Mouse (Mus musculus): Measurements from ENCODE around the gene Nav2.
A peak's percentile ranks its signal among the peaks of the same experiment; 100 is the strongest.

Gene Nav2

GRCm38 (mm10) chr7:48888751-48889150, 19.8 kb upstream of the Nav2 start:
- DNase-seq (ENCODE audit: low spot score): no peak

GRCm38 (mm10) chr7:48891029-48891428, 17.5 kb upstream of the Nav2 start:
- no peak for DNase-seq (ENCODE audit: low spot score)

- DNase-seq (ENCODE audit: low spot score): no peak
Observed at GRCm38 (mm10) chr7:48893093-48893492, 15.4 kb upstream of the Nav2 start.

GRCm38 (mm10) chr7:48894152-48894551, 14.4 kb upstream of the Nav2 start:
- DNase-seq (ENCODE audit: low spot score): peak; percentile 71

GRCm38 (mm10) chr7:48894763-48895162, 13.8 kb upstream of the Nav2 start:
- DNase-seq (ENCODE audit: low spot score): no peak

GRCm38 (mm10) chr7:48895475-48895874, 13.0 kb upstream of the Nav2 start:
- no peak for DNase-seq (ENCODE audit: low spot score)

- no peak for DNase-seq (ENCODE audit: low spot score)
Observed at GRCm38 (mm10) chr7:48896051-48896450, 12.5 kb upstream of the Nav2 start.

GRCm38 (mm10) chr7:48897539-48898163, 10.9 kb upstream of the Nav2 start:
- no peak for DNase-seq (ENCODE audit: low spot score)

GRCm38 (mm10) chr7:48898416-48898815, 10.1 kb upstream of the Nav2 start:
- no peak for DNase-seq (ENCODE audit: low spot score)

GRCm38 (mm10) chr7:48900408-48901167, 7.9 kb upstream of the Nav2 start:
- no peak for DNase-seq (ENCODE audit: low spot score)

- DNase-seq (ENCODE audit: low spot score): no peak
Observed at GRCm38 (mm10) chr7:48902454-48902853, 6.1 kb upstream of the Nav2 start.

- no peak for DNase-seq (ENCODE audit: low spot score)
Observed at GRCm38 (mm10) chr7:48909342-48909671, 791 bp downstream of the Nav2 start.

- DNase-seq (ENCODE audit: low spot score): peak; percentile 17
Observed at GRCm38 (mm10) chr7:48910282-48910681, 1.8 kb downstream of the Nav2 start.

- DNase-seq (ENCODE audit: low spot score): no peak
Observed at GRCm38 (mm10) chr7:48911146-48911545, 2.6 kb downstream of the Nav2 start.

GRCm38 (mm10) chr7:48914630-48915506, 6.4 kb downstream of the Nav2 start:
- DNase-seq (ENCODE audit: low spot score): no peak

GRCm38 (mm10) chr7:48917463-48917862, 8.9 kb downstream of the Nav2 start:
- no peak for DNase-seq (ENCODE audit: low spot score)

- DNase-seq (ENCODE audit: low spot score): no peak
Observed at GRCm38 (mm10) chr7:48917988-48918387, 9.5 kb downstream of the Nav2 start.

- DNase-seq (ENCODE audit: low spot score): no peak
Observed at GRCm38 (mm10) chr7:48918389-48918788, 9.9 kb downstream of the Nav2 start.

- no peak for DNase-seq (ENCODE audit: low spot score)
Observed at GRCm38 (mm10) chr7:48923620-48924019, 15.1 kb downstream of the Nav2 start.

GRCm38 (mm10) chr7:48925214-48925613, 16.7 kb downstream of the Nav2 start:
- DNase-seq (ENCODE audit: low spot score): no peak

- peak; percentile 67 for DNase-seq (ENCODE audit: low spot score)
Observed at GRCm38 (mm10) chr7:48928364-48928763, 19.8 kb downstream of the Nav2 start.

GRCm38 (mm10) chr7:48930399-48930798, 21.9 kb downstream of the Nav2 start:
- DNase-seq (ENCODE audit: low spot score): peak; percentile 41

- DNase-seq (ENCODE audit: low spot score): no peak
Observed at GRCm38 (mm10) chr7:48932138-48932537, 23.6 kb downstream of the Nav2 start.

Data from layer of hippocampus, adult 11-12 months (tissue).